Mouse (Mus musculus) embryonic facial prominence, embryonic 14.5 days (tissue): ENCODE data around the gene Thbd. TPM values are rescaled to one million over a fixed set of nuclear protein-coding genes. Genes with fewer than 3 reads are reported as not detected.

Experiments used
- ATAC-seq: fragments of 200-750 bp; cut with Nextera tagmentation; 2 replicates; pipeline ENCODE4 v1.8.0; 2017; ENCODE audit warnings: low read depth, moderate number of reproducible peaks, moderate TSS enrichment
- DNase-seq: peaks from one replicate; pipeline ENCODE4 v3.0.0-alpha.2; 2015; ENCODE audit warnings: low spot score
- H3K27ac ChIP-seq: fragments of 300-500 bp; sonication (generic); replicated peaks from 2 replicates; pipeline ENCODE4 v1.5.1; 2014; ENCODE audit warnings: low read depth, mild to moderate bottlenecking, low read length, moderate library complexity
- H3K27me3 ChIP-seq: fragments of 300-500 bp; sonication (generic); replicated peaks from 2 replicates; pipeline ENCODE4 v1.6.1; 2014; ENCODE audit warnings: low read length; ENCODE audit not compliant: control insufficient read depth, insufficient read depth
- H3K36me3 ChIP-seq: fragments of 300-500 bp; sonication (generic); 2 replicates; pipeline ENCODE4 v1.6.1; 2014; ENCODE audit warnings: low read length, mixed read lengths; ENCODE audit not compliant: control insufficient read depth, insufficient read depth
- H3K4me1 ChIP-seq: fragments of 300-500 bp; sonication (generic); 2 replicates; pipeline ENCODE4 v1.6.1; 2014; ENCODE audit warnings: antibody characterized with exemption, low read length; ENCODE audit not compliant: control insufficient read depth, insufficient read depth
- H3K4me2 ChIP-seq: fragments of 300-500 bp; sonication (generic); 2 replicates; pipeline ENCODE4 v1.6.1; 2014; ENCODE audit warnings: low read depth, mild to moderate bottlenecking, low read length, moderate library complexity, mixed read lengths
- H3K4me3 ChIP-seq: fragments of 300-500 bp; sonication (generic); 2 replicates; pipeline ENCODE4 v1.5.1; 2014; ENCODE audit warnings: low read depth, mild to moderate bottlenecking, low read length
- H3K9ac ChIP-seq: fragments of 300-500 bp; sonication (generic); 2 replicates; pipeline ENCODE4 v1.6.1; 2014; ENCODE audit warnings: low read depth, mild to moderate bottlenecking, low read length, moderate library complexity, mixed read lengths
- H3K9me3 ChIP-seq: fragments of 300-500 bp; sonication (generic); 2 replicates; pipeline ENCODE4 v1.6.1; 2016; ENCODE audit warnings: low read length; ENCODE audit not compliant: control insufficient read depth
- WGBS: fragments of 180-500 bp; shearing (Covaris S2); extraction: QIAGEN DNeasy Blood & Tissue Kit; methylation state at CpG from one replicate; pipeline ENCODE4 v1.1.7; 2014; 5-methylcytosine and 5-hydroxymethylcytosine counted together
- polyA plus RNA-seq: library from polyadenylated mRNA; unstranded; fragments of >200 nt; fragmentation: Nextera tagmentation; extraction: Ambion mirVana; gene quantifications from 2 replicates; pipeline ENCODE4 v1.2.1, GENCODE M21; 2014

Gene Thbd
- polyA plus RNA-seq, 1 experiment from 2014 or later = 31.4 TPM

GRCm38 (mm10) chr2:148430941-148431340, 23.0 kb upstream of the Thbd start:
- 56% methylated on average over 4 of the region's 4 CpGs for WGBS
- Histone ChIP-seq H3K9ac (no peak overlapping the region), H3K4me2 (no peak overlapping the region), H3K9me3 (no peaks in the 10 kb centered on the region), H3K4me1 (no peaks in the 10 kb centered on the region), H3K27ac (no peak overlapping the region), H3K4me3 (no peak overlapping the region), H3K36me3 (no peaks in the 10 kb centered on the region), H3K27me3 (no peaks in the 10 kb centered on the region)
- no peak for DNase-seq
- ATAC-seq = no peak

GRCm38 (mm10) chr2:148429001-148429505, 21.1 kb upstream of the Thbd start:
- no peak overlapping the region for H3K4me3 ChIP-seq
- H3K4me2 ChIP-seq = no peak overlapping the region
- no peak overlapping the region for H3K9ac ChIP-seq
- no peak for DNase-seq
- no peaks in the 10 kb centered on the region for H3K36me3 ChIP-seq
- ATAC-seq = no peak
- H3K4me1 ChIP-seq = no peaks in the 10 kb centered on the region
- no peak overlapping the region for H3K27ac ChIP-seq
- no peaks in the 10 kb centered on the region for H3K27me3 ChIP-seq
- H3K9me3 ChIP-seq = no peaks in the 10 kb centered on the region

- Histone ChIP-seq H3K4me2 (no peak overlapping the region), H3K9ac (no peak overlapping the region), H3K36me3 (no peaks in the 10 kb centered on the region), H3K27ac (no peak overlapping the region), H3K4me1 (no peaks in the 10 kb centered on the region), H3K27me3 (no peaks in the 10 kb centered on the region), H3K9me3 (no peaks in the 10 kb centered on the region), H3K4me3 (no peak overlapping the region)
- ATAC-seq = no peak
- DNase-seq = no peak
- whole genome bisulfite sequencing = 78% methylated on average over 3 of the region's 3 CpGs
Measured at GRCm38 (mm10) chr2:148428523-148428922, 20.5 kb upstream of the Thbd start.

GRCm38 (mm10) chr2:148427553-148427952, 19.6 kb upstream of the Thbd start:
- Histone ChIP-seq H3K4me1 (no peaks in the 10 kb centered on the region), H3K36me3 (no peaks in the 10 kb centered on the region), H3K4me2 (no peak overlapping the region), H3K9me3 (no peaks in the 10 kb centered on the region), H3K4me3 (no peak overlapping the region), H3K9ac (no peak overlapping the region), H3K27ac (no peak overlapping the region), H3K27me3 (no peaks in the 10 kb centered on the region)
- WGBS = 86% methylated on average over 3 of the region's 3 CpGs
- DNase-seq = no peak
- ATAC-seq = no peak

- H3K4me2 ChIP-seq = no peak overlapping the region
- no peak overlapping the region for H3K27ac ChIP-seq
- H3K4me1 ChIP-seq = no peaks in the 10 kb centered on the region
- no peaks in the 10 kb centered on the region for H3K9me3 ChIP-seq
- ATAC-seq (no peak), DNase-seq (no peak)
- no peaks in the 10 kb centered on the region for H3K36me3 ChIP-seq
- H3K27me3 ChIP-seq = no peaks in the 10 kb centered on the region
- 61% methylated on average over 5 of the region's 5 CpGs for WGBS
- no peak overlapping the region for H3K4me3 ChIP-seq
- H3K9ac ChIP-seq = no peak overlapping the region
Measured at GRCm38 (mm10) chr2:148425709-148426382, 17.9 kb upstream of the Thbd start.

GRCm38 (mm10) chr2:148421706-148422105, 13.7 kb upstream of the Thbd start:
- ATAC-seq (no peak), DNase-seq (peak; percentile 66)
- Histone ChIP-seq H3K4me2 (no peak overlapping the region), H3K9me3 (no peaks in the 10 kb centered on the region), H3K4me1 (no peaks in the 10 kb centered on the region), H3K9ac (no peak overlapping the region), H3K27me3 (no peaks in the 10 kb centered on the region), H3K36me3 (no peaks in the 10 kb centered on the region), H3K27ac (no peak overlapping the region), H3K4me3 (no peak overlapping the region)
- WGBS = 36% methylated on average over 1 of the region's 1 CpGs

GRCm38 (mm10) chr2:148421112-148421511, 13.1 kb upstream of the Thbd start:
- Histone ChIP-seq H3K27ac (no peak overlapping the region), H3K4me1 (no peaks in the 10 kb centered on the region), H3K9me3 (no peaks in the 10 kb centered on the region), H3K36me3 (no peaks in the 10 kb centered on the region), H3K4me2 (no peak overlapping the region), H3K9ac (no peak overlapping the region), H3K4me3 (no peak overlapping the region), H3K27me3 (no peaks in the 10 kb centered on the region)
- WGBS = 35% methylated on average over 1 of the region's 1 CpGs
- DNase-seq (no peak), ATAC-seq (no peak)

- H3K9ac ChIP-seq = no peak overlapping the region
- H3K4me1 ChIP-seq = no peaks in the 10 kb centered on the region
- H3K4me3 ChIP-seq = no peak overlapping the region
- DNase-seq (no peak), ATAC-seq (no peak)
- H3K4me2 ChIP-seq = no peak overlapping the region
- no peaks in the 10 kb centered on the region for H3K9me3 ChIP-seq
- H3K27me3 ChIP-seq = no peaks in the 10 kb centered on the region
- 71% methylated on average over 2 of the region's 2 CpGs for WGBS
- H3K27ac ChIP-seq = no peak overlapping the region
- no peaks in the 10 kb centered on the region for H3K36me3 ChIP-seq
Measured at GRCm38 (mm10) chr2:148419776-148420175, 11.8 kb upstream of the Thbd start.

GRCm38 (mm10) chr2:148419151-148419550, 11.2 kb upstream of the Thbd start:
- DNase-seq (no peak), ATAC-seq (no peak)
- H3K27ac ChIP-seq = no peak overlapping the region
- WGBS = 73% methylated on average over 3 of the region's 3 CpGs
- H3K27me3 ChIP-seq = no peaks in the 10 kb centered on the region
- no peak overlapping the region for H3K4me3 ChIP-seq
- no peaks in the 10 kb centered on the region for H3K9me3 ChIP-seq
- H3K9ac ChIP-seq = no peak overlapping the region
- H3K4me2 ChIP-seq = no peak overlapping the region
- no peaks in the 10 kb centered on the region for H3K36me3 ChIP-seq
- H3K4me1 ChIP-seq = no peaks in the 10 kb centered on the region
